Mouse (Mus musculus): ENCODE data around the gene D330045A20Rik.

DNA sequence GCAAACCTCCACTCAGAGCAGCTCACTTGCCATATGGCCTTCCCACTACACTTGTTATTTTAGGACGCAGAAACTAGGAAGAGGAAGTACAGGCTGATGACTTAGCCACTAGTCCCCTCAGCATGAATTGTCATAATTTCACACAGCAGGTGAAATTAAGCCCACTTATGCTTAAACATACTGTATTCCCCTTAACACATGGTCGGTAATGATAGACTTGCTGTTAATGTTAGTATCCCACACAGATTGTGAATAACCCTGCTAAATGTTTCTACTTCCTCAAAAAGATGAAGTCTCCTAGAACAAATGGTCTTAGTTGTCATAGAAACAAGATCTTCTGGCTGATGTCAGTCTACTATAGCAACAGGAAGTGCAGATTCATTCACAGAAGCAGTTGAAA is 47.6 kb upstream of the D330045A20Rik start:
- no peak for TF ChIP-seq CTCF (IDR thresholded peaks at IDR 0.05; ENCODE audit: low read depth)
- TF ChIP-seq EP300 (IDR thresholded peaks at IDR 0.05; ENCODE audit: low read depth): no peak
